Mouse (Mus musculus) urinary bladder, adult 18-20 months (tissue): ENCODE data around the gene Tbc1d23.
"Not testable (repeated sequence)": the region's sequence is repeated elsewhere in the genome, so short reads cannot be mapped to it uniquely, and the experiment has no call there.

Experiments
- DNase-seq, 2 experiments: peaks; one replicate each; pipeline ENCODE4 v3.0.0; 2022; ENCODE audit warnings: low spot score in 2 of 2, mixed read lengths in 2 of 2

Gene Tbc1d23

DNA sequence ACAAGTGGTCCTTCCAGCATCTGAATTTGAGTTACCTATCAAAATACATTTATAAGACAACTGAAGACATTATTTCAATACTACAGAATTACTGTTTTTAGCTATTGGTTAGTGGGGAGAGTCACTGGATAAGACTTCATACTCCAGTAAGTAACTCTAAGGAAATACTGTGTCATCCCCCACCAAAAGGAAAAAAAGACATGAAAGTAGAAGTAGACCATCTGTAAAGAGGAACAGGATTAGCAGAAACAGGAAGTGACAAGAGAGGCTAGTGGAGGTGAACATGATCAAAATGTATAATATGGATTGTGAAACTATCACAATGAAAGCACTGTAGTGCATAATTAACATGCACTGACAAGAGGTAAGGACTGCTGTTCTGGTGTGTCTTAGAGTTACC is 15.3 kb downstream of the Tbc1d23 start:
- no peak for DNase-seq

DNA sequence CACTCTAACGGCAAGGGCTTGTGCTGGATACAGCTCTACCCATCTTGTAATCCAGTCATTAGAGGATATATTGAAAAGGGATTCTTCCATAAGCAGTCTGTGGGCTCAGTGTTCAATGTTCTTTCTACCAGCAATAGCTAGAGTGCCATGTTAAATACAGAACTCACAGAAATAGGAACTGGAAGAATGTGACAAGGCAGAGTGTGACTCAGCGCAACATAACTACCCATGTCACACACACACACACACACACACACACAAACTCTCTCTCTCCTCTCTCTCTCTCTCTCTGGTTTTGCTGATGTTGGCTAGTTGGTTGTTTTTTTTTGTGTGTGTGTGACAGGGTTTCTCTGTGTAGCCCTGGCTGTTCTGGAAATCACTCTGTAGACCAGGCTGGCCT is 20.3 kb downstream of the Tbc1d23 start:
- no peak for DNase-seq

DNA sequence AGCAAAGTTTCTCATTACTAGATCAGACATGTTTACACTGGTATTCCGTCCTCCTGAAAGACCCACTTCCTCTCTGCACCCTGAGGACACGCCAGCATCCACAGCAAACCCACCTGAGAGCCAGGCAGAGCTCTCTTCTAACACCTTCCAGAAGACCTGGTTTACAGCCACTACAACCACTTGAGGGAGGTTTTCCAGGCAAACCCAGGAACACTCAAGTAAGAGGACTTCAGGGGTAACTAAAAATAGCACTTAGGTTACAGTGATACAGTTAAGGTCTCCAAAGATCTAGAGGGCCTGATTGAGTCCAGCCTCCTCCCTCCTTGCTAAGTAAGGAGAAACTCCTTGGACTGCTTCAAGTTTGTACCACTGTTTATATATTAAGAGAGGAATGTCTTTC is 23.0 kb downstream of the Tbc1d23 start:
- DNase-seq: no peak

DNA sequence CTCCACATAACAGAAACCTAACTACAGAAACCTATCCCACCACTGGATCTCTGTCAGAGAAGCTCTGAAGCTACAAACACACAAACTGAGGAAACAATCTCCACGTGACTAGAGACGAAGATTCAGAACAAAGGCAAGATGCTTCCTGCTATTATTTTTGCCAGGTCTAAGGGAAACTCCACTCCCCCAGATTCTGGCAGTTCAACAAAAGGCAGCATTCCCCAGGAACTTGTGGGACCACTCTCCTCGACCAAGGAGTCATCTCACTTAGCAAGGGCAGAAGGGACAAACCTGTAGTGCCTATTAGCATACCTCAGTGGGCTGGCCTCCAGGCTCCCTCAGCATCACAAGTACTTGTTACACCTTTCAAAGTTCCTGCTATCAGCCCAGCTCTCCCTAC is 34.0 kb downstream of the Tbc1d23 start:
- no peak for DNase-seq

DNA sequence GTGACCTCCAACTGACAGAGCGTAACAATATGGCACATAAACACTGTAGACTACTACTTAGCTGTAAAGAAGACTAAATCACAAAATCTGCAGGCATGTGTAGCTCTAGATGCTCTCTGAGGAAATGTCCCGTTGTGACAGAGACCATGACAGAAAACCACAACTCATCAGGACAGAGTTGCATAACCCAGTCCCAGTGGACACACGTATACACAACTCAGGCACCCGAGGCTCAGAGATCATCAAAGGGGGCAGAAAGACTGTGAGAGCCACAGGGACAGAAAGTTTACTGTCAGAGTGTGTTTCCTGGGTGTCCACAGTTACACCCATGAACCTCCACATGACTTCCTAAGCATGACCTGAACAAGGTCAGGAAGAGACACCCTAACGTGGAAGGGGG is 34.7 kb downstream of the Tbc1d23 start:
- no peak for DNase-seq

DNA sequence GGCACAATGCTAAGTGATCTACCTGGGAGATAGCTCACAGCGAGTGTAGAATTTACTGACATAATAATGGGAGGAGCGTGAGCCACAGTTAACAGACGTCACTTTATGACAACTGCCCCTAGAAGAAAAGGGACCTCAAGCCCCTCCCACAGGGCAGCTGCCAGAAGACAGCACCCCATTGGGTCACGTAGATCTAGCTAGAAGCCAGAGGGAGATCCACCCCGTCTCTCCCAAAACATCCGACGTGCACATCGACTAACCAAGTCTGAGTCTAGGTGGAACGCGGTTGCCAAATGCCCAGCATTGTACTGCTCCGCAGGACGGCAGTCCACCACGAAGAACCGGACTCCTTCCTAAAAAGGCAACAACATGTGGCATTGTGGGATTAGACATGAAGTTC is 40.1 kb downstream of the Tbc1d23 start:
- no peak for DNase-seq

DNA sequence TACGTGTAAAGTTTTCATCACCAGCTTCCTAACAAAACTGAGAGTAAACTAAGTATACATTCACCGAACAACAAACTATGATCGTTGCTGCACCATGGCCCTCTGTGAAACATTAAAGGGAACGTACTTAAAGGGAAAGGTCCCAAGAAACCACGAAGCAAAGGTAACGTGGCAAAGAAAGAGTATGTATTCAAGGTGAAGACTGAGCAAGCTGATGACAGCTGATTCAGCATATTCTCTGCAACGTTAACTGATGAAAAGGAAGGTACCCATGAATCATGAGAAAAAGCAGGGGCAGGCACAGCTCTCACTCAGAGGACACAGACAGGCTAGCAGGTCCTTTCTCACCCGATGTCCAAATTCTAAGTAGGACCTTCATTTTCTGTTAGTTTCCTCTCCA is 40.9 kb downstream of the Tbc1d23 start:
- DNase-seq: no peak

DNA sequence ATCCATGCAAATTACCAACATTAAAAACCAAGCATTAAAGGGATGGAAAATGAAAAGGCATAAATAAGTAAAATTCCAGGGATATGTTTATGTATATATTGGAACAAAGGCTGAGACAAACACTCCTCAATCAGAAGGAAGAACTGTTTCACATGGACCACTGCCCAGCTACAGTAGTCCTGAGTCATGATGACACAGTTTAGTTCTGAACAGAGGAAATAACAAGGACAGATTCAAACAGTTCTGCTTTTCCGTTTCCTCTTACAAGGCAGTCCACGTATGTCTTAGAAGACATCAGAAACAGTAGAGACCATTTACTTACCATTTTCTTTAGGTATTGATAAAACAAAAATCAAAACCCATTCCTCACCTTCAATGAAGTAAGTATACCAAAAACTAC is 41.8 kb downstream of the Tbc1d23 start:
- no peak for DNase-seq

DNA sequence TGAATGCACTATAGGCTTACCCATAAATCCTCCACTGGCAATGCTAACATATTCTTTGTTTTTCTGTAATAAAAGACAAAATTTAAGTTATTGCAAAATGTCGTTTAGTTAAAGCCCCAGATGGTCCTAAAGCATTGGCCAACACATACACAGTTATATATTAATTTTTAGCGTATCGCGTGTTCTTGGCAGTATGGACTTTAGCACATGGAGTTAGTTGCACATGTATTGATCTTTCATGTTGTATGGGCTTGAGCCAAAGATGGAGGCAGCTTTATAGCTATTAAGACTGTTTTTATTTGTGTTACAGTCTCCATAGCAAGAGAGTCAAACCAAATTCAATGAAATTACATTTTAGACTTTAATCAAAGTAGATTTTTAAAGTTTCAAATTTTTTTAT is 44.7 kb downstream of the Tbc1d23 start:
- no peak for DNase-seq

DNA sequence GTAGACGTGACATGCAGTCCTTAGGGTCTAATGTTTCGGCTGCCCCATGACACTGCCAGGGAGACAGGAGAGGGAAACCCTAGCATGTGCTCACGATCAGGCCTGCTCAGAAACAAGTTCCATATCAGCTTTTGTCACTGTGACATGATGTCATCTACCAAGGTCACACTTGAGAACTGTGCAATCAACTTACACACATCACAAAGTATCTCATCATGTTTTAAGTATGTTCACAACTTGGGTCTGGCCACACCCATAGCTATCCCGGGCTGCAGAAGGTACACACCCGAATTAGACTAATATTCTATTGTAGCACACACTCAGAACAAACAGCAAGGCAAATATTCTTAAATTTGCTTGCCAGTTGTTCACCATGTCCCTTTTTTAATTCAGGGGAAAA is 49.3 kb downstream of the Tbc1d23 start:
- DNase-seq: no peak

DNA sequence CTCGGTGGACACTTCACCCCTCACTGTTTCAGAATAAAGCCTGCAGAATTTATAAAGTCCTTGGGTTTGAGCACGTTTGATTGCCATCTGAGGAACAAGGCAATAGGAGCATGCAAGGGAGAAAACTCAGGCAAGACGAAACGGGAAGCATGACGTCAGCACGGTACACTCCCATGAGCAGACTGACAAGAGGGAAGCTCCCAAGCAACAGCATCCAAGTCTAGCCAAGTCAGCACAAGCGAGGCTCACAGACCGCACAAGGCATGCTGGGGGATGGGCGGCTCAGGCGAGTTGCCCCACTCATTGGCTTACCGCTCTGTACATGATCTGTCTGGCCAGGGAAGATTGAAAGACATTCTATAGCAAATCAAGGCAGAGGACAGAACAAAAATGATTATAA is 50.1 kb downstream of the Tbc1d23 start:
- no peak for DNase-seq

DNA sequence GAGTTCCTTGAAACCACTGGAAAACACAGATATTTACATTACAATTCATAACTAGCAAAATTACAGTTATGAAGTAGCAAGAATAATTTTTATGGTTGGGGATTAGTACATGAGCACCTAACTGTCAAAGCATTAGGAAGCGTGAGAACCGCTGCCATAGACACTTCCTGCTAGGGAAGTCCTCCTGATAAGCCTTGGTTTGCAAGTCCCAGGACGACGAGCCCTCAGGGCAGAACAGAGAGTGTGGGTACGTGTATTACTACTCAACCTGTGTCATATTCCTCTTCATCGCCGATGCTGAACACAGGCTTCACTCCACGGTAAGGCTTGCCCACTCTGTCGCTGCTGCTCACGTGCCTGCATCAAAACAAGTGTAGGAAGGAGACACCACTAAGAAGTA is 53.6 kb downstream of the Tbc1d23 start:
- no peak for DNase-seq

DNA sequence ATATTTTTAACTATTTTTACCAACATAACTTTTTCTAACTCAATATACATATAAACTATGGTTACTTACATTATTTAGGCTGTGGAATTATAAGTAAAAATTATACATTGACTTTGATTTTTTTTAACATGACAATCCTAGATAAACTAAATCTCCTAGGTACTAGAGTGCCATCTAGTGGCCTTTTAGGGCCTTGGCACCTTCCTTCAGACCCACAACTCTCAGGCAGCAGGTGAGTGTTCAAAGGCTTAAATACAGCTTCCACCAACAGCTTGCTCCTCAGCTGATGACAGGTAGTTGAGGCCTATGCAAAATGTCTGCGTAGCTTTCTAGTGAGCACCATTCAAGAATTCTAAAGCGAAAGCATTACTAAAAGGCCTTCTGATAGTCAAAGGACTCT is 54.0 kb downstream of the Tbc1d23 start:
- no peak for DNase-seq

DNA sequence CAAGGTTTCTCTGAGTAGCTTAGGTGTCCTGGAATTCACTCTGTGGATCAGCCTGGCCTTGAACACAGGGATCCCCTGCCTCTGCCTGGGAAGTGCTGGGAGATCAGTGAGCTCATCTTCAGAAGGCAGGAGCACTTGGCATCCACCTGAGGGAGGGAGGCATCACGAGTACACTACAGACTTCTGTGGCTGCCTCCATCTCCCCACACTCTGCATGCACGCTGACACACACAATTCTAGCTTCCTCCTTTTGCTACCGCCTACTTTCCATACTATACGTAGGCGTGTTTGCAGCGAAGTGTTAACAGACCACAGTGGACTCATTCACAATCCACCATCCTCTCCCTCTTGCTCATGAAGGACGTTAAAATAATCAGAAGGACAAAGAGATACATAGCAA is 55.0 kb downstream of the Tbc1d23 start:
- DNase-seq: no peak

DNA sequence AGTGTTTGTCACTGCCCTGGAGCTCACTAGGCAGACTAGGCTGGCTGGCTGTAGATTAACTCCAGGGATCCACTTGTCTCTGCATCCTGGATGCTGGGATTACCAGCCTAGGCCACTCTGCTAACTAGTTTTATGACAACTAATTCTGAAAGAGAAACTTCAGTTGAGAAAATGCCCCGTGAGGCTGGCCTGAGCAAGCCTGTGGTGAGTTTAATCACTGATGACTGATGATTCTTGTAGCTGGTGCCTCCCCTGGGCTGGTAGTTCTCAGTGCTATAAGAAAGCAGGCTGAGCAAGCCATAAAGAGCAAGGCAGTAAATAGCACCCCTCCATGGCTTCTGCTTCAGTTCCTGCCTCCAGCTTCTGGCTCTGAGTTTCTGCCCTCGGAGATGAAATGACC is 55.6 kb downstream of the Tbc1d23 start:
- DNase-seq: no peak

DNA sequence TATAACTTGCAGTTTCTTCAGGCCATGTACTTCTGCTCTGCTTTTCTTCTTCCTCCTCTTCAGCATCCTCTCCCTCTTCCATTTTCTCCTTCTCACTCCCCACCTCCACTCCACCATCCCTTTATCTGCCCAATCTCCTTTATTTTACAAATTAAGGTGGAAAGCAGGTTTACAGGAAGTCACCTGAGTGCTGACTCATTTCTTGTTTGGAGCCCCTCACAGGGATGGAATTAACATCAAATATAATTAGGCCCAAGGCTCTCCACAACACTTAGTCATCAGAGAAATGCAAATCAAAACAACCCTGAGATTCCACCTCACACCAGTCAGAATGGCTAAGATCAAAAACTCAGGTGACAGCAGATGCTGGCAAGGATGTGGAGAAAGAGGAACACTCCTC is 56.8 kb downstream of the Tbc1d23 start:
- DNase-seq: not testable (repeated sequence)

DNA sequence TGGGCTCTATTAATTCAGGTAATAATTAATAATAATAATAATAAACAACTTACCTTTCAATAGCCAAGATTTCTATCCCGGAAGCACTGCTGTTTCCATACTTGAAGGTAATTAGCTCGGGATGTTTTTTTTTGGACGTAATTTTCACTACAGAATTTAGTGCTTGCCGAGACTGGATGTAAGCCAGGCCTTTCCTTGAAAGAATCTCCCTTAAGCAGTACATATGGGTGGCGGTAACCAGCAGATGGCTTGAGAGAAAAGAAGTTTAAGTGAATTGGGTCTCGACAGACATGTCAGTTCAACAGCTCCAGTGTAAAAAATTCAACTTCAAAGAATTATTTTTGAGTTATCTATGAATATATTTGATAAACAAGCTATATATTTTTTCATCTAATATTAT is 59.7 kb downstream of the Tbc1d23 start:
- no peak for DNase-seq

DNA sequence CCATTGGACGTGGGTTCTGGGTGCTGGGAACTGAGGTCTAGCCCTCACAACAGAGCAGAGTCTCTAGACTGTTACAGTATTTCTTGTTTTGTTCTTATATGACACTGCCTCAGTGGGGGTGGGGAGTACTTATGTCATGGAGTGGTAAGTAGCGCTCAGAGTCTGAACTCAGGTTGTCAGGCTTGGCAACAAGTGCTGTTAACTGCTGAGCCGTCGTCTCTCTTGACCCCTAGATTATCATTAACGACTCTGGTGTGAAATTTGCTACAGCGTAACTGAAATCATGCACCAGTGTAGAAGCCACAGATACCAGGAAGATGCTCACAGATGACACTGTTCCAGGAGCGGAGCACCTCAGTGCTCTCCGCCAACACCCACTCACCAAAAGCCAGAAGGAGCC is 60.1 kb downstream of the Tbc1d23 start:
- DNase-seq: no peak

DNA sequence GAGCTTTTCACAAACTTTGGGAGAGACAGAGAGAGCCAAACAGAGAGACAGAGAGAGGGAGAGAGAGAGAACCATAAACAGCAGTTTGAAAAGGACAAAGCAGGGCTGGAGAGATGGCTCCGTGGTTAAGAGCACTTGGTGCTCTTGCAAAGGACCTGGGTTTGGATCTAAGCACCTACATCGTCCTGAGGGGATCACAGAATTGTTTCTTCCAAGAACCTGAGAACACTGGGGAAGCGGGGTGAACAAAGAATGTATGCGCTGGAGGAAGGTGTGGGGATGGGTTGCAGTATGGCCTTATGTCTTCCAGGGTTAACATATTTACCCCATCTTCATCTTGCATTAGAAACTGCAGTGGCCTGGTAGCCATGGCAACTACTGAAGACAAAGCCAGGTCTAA is 63.1 kb downstream of the Tbc1d23 start:
- DNase-seq: no peak

DNA sequence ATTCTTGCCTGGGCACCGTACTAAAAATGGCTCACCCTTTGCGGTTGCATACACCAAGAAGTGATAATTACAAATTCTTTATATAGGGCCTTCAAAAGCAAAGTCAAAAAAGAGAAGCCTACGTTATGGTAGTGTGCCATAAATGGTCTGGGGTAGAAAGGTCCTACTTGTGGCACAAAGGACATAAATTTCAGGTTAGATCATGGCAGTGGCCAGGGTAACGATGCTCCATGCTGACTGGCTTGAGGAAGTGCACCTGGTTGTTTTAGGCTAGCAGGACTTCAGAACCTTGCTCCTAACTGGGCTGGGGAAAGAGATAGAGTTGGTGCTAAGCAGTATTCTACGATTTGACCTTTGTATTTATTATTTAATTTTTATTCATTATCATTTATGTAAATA is 63.8 kb downstream of the Tbc1d23 start:
- DNase-seq: no peak

DNA sequence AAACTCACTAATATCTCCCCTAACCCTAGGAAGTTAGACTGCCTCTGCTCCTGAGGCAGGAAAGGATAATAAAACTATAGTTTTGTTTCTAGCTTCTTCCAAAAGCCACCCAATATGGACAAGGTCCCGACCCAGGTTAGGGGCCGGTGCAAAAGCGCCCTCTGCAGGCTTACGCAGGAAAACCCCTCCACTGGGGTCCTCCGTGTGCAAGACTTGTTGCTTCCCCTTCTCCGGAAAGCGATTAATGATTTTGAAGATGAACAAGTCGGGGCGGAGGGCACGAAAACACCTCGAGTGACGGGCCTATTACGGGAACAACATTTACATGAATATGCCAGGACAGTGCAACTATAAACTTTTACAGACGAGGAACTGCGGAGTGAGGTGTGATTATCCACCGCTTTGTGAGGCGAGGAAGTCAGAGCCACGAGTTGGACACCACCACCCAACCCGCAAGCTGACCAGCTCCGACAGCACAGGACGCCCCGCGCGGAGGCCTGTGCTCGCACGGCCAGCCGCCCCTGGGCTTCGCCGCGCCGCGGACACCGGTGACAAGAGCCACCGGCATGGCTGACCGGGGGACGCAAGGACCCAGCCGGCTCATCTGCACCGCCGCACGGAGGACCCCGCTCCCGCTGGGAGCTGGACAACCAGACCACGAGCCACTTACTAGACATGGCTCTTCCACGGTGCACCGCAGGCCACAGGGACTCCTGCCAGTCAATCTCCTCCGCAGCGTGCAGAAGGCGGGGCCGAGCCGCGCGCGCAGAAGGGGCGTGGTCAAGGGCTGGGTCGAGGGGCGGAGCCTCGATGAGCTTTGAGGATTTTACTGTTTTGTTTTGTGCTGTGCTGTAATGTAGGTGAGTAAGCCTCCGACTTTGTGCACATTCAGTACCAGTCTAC is 64.4 kb downstream of the Tbc1d23 start, which contains the start of gene Nit2:
Gene Nit2 (minus strand): TSS at position 731 of the 903 bp plus-strand sequence.
- DNase-seq: peak; percentile 92 to 97

DNA sequence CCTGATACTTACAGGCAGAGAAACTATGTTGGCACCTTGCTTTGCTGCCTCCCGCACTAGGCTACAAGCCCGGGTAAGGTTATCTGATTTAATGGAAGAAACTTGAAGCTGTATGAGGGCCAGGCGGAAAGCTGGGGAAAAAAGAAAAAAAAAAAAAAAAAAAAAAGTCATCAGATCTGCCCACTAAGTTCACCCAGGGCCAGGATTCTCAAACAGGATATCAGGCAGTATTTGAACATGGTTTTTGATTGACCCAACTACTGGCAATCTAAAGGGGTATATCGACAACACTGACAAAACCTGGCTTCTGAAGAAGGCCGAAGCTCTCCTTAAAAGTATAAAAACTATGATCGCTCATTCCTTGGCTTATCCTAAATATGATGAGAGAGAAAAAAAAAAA is 65.2 kb downstream of the Tbc1d23 start:
- no peak for DNase-seq

DNA sequence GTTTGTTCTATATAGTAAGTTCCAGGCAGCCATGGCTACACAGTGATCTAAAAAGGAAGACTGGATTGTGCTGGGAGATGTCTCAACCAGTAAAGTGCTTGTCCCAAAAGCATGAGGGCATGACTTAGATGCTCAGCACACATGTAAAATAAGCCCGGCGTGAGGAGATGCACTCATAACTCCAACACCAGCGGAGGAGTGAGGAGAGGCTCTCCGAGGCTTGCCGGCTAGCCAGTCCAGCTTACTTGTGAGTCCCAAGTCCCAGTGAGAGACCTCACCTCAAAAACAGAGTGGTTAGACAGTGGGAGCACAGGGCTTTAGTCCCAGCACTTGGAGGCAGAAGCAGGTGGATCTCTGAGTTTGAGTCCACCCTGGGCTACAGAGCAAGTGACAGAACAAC is 66.1 kb downstream of the Tbc1d23 start:
- no peak for DNase-seq

DNA sequence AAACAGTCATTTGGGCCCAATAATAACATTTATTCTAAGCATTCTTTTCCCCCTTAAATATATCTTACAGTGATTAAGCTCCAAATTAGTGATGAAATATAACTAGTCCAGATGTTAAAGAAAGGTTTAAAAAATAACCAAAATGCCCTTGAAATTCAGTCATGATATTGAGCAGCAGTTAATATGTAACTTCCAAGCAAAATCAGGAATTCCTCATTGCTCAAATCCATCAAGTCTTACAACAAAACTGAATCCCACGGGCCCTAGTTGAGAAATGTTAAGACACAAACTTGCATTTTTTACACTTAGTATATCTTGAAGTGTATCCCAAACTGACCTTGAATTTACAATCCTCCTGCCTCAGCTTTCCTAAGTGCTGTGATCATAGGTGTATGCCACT is 67.6 kb downstream of the Tbc1d23 start:
- DNase-seq: no peak
